Mouse (Mus musculus): ENCODE data around the gene Gm10471. TPM values are rescaled to one million over a fixed set of nuclear protein-coding genes. Genes with fewer than 3 reads are reported as not detected.
"Not testable (repeated sequence)": the region's sequence is repeated elsewhere in the genome, so short reads cannot be mapped to it uniquely, and the experiment has no call there.

Gm10471 gene
- not detected in 2 replicates for polyA plus RNA-seq (2015; fragmentation: Nextera tagmentation; extraction: Ambion mirVana)

GRCm38 (mm10) chr5:26089191-26089590 is at the start of gene Gm10471:
TSS of gene Gm10471 (minus strand) at chr5:26089291.
- H3K9ac ChIP-seq; H3K36me3 ChIP-seq (replicated peaks); ATAC-seq (ENCODE audit: insufficient read depth); H3K4me3 ChIP-seq (replicated peaks); H3K27ac ChIP-seq (replicated peaks); H3K4me1 ChIP-seq (replicated peaks); H3K9me3 ChIP-seq (replicated peaks); H3K4me2 ChIP-seq; H3K27me3 ChIP-seq: not testable (repeated sequence)
- 30% methylated on average over 1 of the region's 1 CpGs for WGBS (ENCODE audit: insufficient replicate concordance)

GRCm38 (mm10) chr5:26121321-26121720 is 32.2 kb upstream of the Gm10471 start, which contains the start of gene Gm10220:
TSS of gene Gm10220 (minus strand) at chr5:26121421.
- not testable (repeated sequence) for H3K4me2 ChIP-seq; H3K36me3 ChIP-seq (replicated peaks); H3K9me3 ChIP-seq (replicated peaks); ATAC-seq (ENCODE audit: insufficient read depth); H3K27ac ChIP-seq (replicated peaks); H3K27me3 ChIP-seq; H3K9ac ChIP-seq; H3K4me1 ChIP-seq (replicated peaks); H3K4me3 ChIP-seq (replicated peaks)
- WGBS (ENCODE audit: insufficient replicate concordance): no CpG with 5 or more reads among the region's 3 CpGs

- not testable (repeated sequence) for H3K9me3 ChIP-seq (replicated peaks); H3K27ac ChIP-seq (replicated peaks); H3K4me3 ChIP-seq (replicated peaks); H3K4me2 ChIP-seq; H3K36me3 ChIP-seq (replicated peaks); ATAC-seq (ENCODE audit: insufficient read depth); H3K4me1 ChIP-seq (replicated peaks); H3K27me3 ChIP-seq; H3K9ac ChIP-seq
- no CpG with 5 or more reads among the region's 3 CpGs for WGBS (ENCODE audit: insufficient replicate concordance)
Observed at GRCm38 (mm10) chr5:26105262-26105661, 16.2 kb upstream of the Gm10471 start, which contains the start of gene 5031410I06Rik. TSS of gene 5031410I06Rik (minus strand) at chr5:26105362.

GRCm38 (mm10) chr5:26079023-26079422 is 10.1 kb downstream of the Gm10471 start:
- not testable (repeated sequence) for H3K27ac ChIP-seq (replicated peaks); H3K9ac ChIP-seq; H3K4me3 ChIP-seq (replicated peaks); H3K36me3 ChIP-seq (replicated peaks); H3K4me2 ChIP-seq; H3K9me3 ChIP-seq (replicated peaks); H3K27me3 ChIP-seq; ATAC-seq (ENCODE audit: insufficient read depth); H3K4me1 ChIP-seq (replicated peaks)

GRCm38 (mm10) chr5:26070716-26071115 is 18.4 kb downstream of the Gm10471 start:
- Histone ChIP-seq H3K9ac (no peak overlapping the region), H3K4me2 (no peak overlapping the region), H3K27ac (replicated peaks) (no peak overlapping the region), H3K9me3 (replicated peaks) (0 out of 2 replicates have a peak, but pooled peaks cover 4% of the 10 kb centered on the region), H3K36me3 (replicated peaks) (no peaks in the 10 kb centered on the region), H3K4me3 (replicated peaks) (no peak overlapping the region), H3K27me3 (no peaks in the 10 kb centered on the region), H3K4me1 (replicated peaks) (no peaks in the 10 kb centered on the region)
- ATAC-seq (ENCODE audit: insufficient read depth): no peak
- WGBS (ENCODE audit: insufficient replicate concordance): 75% methylated on average over 24 of the region's 24 CpGs

- H3K27ac ChIP-seq (replicated peaks); ATAC-seq (ENCODE audit: insufficient read depth); H3K4me3 ChIP-seq (replicated peaks); H3K27me3 ChIP-seq; H3K9me3 ChIP-seq (replicated peaks); H3K4me2 ChIP-seq; H3K4me1 ChIP-seq (replicated peaks); H3K36me3 ChIP-seq (replicated peaks); H3K9ac ChIP-seq: not testable (repeated sequence)
- no CpG with 5 or more reads among the region's 2 CpGs for WGBS (ENCODE audit: insufficient replicate concordance)
Observed at GRCm38 (mm10) chr5:26058481-26058880, 30.6 kb downstream of the Gm10471 start, which contains the start of gene Gm7347. TSS of gene Gm7347 (minus strand) at chr5:26058581.

GRCm38 (mm10) chr5:26039458-26039857 is 49.6 kb downstream of the Gm10471 start, which contains the start of gene Speer4a:
TSS of gene Speer4a (minus strand) at chr5:26039558.
- H3K36me3 ChIP-seq (replicated peaks); H3K4me1 ChIP-seq (replicated peaks); H3K27me3 ChIP-seq; H3K4me2 ChIP-seq; H3K27ac ChIP-seq (replicated peaks); ATAC-seq (ENCODE audit: insufficient read depth); H3K9me3 ChIP-seq (replicated peaks); H3K9ac ChIP-seq; H3K4me3 ChIP-seq (replicated peaks): not testable (repeated sequence)
- WGBS (ENCODE audit: insufficient replicate concordance): 56% methylated on average over 2 of the region's 2 CpGs

Other genes with a start within 250 kb of the Gm10471 start
- gene Gm21663, start 146.9 kb downstream of the Gm10471 start, polyA plus RNA-seq (2015; fragmentation: Nextera tagmentation; extraction: Ambion mirVana): not detected in 2 replicates
- 0.03 TPM in 1 of 2 replicates, not detected in the other for gene Gm21671, start 134.9 kb downstream of the Gm10471 start, polyA plus RNA-seq (2015; fragmentation: Nextera tagmentation; extraction: Ambion mirVana)
- not detected in 2 replicates for gene Gm21680, start 116.6 kb downstream of the Gm10471 start, polyA plus RNA-seq (2015; fragmentation: Nextera tagmentation; extraction: Ambion mirVana)
- not detected in 2 replicates for gene Gm21698, start 100.6 kb downstream of the Gm10471 start, polyA plus RNA-seq (2015; fragmentation: Nextera tagmentation; extraction: Ambion mirVana)
- not detected in 2 replicates for gene Gm1979, start 84.5 kb downstream of the Gm10471 start, polyA plus RNA-seq (2015; fragmentation: Nextera tagmentation; extraction: Ambion mirVana)
- gene Gm5862, start 66.4 kb downstream of the Gm10471 start, polyA plus RNA-seq (2015; fragmentation: Nextera tagmentation; extraction: Ambion mirVana): not detected in 2 replicates
- not detected in 2 replicates for gene Speer4a, start 49.7 kb downstream of the Gm10471 start, polyA plus RNA-seq (2015; fragmentation: Nextera tagmentation; extraction: Ambion mirVana)
- not detected in 2 replicates for gene Gm7347, start 30.7 kb downstream of the Gm10471 start, polyA plus RNA-seq (2015; fragmentation: Nextera tagmentation; extraction: Ambion mirVana)
- not detected in 2 replicates for gene 5031410I06Rik, start 16.1 kb upstream of the Gm10471 start, polyA plus RNA-seq (2015; fragmentation: Nextera tagmentation; extraction: Ambion mirVana)
- gene Gm10220, start 32.1 kb upstream of the Gm10471 start, polyA plus RNA-seq (2015; fragmentation: Nextera tagmentation; extraction: Ambion mirVana): not detected in 2 replicates
- gene Gm7361, start 168.4 kb upstream of the Gm10471 start, polyA plus RNA-seq (2015; fragmentation: Nextera tagmentation; extraction: Ambion mirVana): not detected in 2 replicates

All from liver, embryonic 15.5 days (tissue).